Mouse (Mus musculus) neural tube, embryonic 15.5 days (tissue): ENCODE data around the gene Dlgap1. TPM values are rescaled to one million over a fixed set of nuclear protein-coding genes. Genes with fewer than 3 reads are reported as not detected.

ENCODE experiments used
- ATAC-seq: fragments of 200-750 bp; cut with Nextera tagmentation; 2 replicates; pipeline ENCODE4 v1.8.0; 2017; ENCODE audit warnings: mild to moderate bottlenecking, moderate TSS enrichment, moderate library complexity; ENCODE audit not compliant: low FRiP score
- H3K27ac ChIP-seq: fragments of 300-500 bp; sonication (generic); replicated peaks from 2 replicates; pipeline ENCODE4 v1.5.1; 2015; ENCODE audit warnings: mild to moderate bottlenecking, inconsistent platforms
- H3K27me3 ChIP-seq: fragments of 300-500 bp; sonication (generic); replicated peaks from 2 replicates; pipeline ENCODE4 v1.6.1; 2015; ENCODE audit warnings: inconsistent platforms
- H3K36me3 ChIP-seq: fragments of 300-500 bp; sonication (generic); 2 replicates; pipeline ENCODE4 v1.6.1; 2015; ENCODE audit warnings: inconsistent platforms
- H3K4me1 ChIP-seq: fragments of 300-500 bp; sonication (generic); 2 replicates; pipeline ENCODE4 v1.6.1; 2015; ENCODE audit warnings: inconsistent platforms
- H3K4me2 ChIP-seq: fragments of 300-500 bp; sonication (generic); 2 replicates; pipeline ENCODE4 v1.6.1; 2015; ENCODE audit warnings: inconsistent platforms, mild to moderate bottlenecking, moderate library complexity
- H3K4me3 ChIP-seq: fragments of 300-500 bp; sonication (generic); replicated peaks from 2 replicates; pipeline ENCODE4 v1.5.1; 2015; ENCODE audit warnings: mild to moderate bottlenecking, inconsistent platforms
- H3K9ac ChIP-seq: fragments of 300-500 bp; sonication (generic); replicated peaks from 2 replicates; pipeline ENCODE4 v1.6.1; 2015; ENCODE audit warnings: mild to moderate bottlenecking, inconsistent platforms
- H3K9me3 ChIP-seq: fragments of 300-500 bp; sonication (generic); replicated peaks from 2 replicates; pipeline ENCODE4 v1.6.1; 2016; ENCODE audit warnings: inconsistent platforms
- WGBS: fragments of 180-500 bp; shearing (Covaris S2); methylation state at CpG from one replicate; pipeline ENCODE4 v1.1.7; 2015; ENCODE audit warnings: mixed read lengths; 5-methylcytosine and 5-hydroxymethylcytosine counted together
- polyA plus RNA-seq: library from polyadenylated mRNA; unstranded; fragments of >200 nt; fragmentation: Nextera tagmentation; extraction: Ambion mirVana; gene quantifications from 2 replicates; pipeline ENCODE4 v1.2.1, GENCODE M21; 2015

Gene Dlgap1
- polyA plus RNA-seq, 1 experiment from 2014 or later = 42.6 TPM

- H3K9ac ChIP-seq = no peak overlapping the region
- H3K4me3 ChIP-seq = no peak overlapping the region
- peaks cover 18% of the 10 kb centered on the region for H3K4me1 ChIP-seq
- no peaks in the 10 kb centered on the region for H3K27me3 ChIP-seq
- H3K27ac ChIP-seq = no peak overlapping the region
- ATAC-seq = no peak
- whole genome bisulfite sequencing = 72% methylated on average over 5 of the region's 5 CpGs
- no peaks in the 10 kb centered on the region for H3K9me3 ChIP-seq
- no peak overlapping the region for H3K4me2 ChIP-seq
- H3K36me3 ChIP-seq = no peaks in the 10 kb centered on the region
Measured at GRCm38 (mm10) chr17:70305021-70305420, 336.1 kb downstream of the Dlgap1 start.

DNA sequence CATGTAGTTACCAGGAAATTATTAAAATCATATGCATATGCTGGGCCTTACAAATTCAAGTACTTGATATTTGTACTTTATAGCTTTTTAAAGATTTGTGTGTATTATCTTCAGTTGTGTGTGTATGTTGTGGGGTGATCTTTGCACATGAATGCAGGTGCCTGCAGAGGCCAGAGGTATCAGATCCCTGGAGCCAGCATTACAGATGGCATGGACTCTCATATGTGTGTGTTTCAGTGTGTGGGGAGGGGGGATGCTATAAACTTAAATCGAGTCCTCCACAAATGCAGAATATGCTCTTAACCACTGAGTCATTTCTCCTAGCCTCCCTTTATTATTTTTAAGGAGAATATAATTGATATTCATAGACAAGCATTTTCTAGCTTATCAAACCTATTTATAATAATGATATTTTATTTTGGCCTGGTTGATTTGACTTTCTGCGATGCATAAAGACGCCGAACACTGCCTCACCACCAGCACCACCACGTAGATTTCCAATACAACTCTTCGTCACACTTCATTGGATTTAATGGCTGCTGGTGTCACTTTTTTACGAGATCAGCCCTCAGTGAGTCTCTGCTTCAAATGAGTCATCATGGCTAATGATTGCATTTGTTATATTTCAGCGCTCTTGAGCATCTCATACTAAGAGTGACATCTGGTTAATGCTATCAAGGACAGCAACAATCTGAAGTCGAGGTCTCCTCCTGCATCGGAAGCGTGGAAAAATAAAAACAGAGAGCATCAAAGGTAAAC, 338.7 kb downstream of the Dlgap1 start:
- no peaks in the 10 kb centered on the region for H3K36me3 ChIP-seq
- peak; percentile 31; the same call in 1 of the 2 replicates for ATAC-seq
- WGBS = 41% methylated on average over 11 of the region's 11 CpGs
- H3K27me3 ChIP-seq = no peaks in the 10 kb centered on the region
- H3K9me3 ChIP-seq = no peaks in the 10 kb centered on the region
- H3K9ac ChIP-seq = no peak overlapping the region; the same call in 1 of the 2 replicates
- no peak overlapping the region for H3K4me2 ChIP-seq
- peaks cover 18% of the 10 kb centered on the region for H3K4me1 ChIP-seq
- no peak overlapping the region for H3K4me3 ChIP-seq
- H3K27ac ChIP-seq = peak overlapping the region; percentile 56; the same call in 1 of the 2 replicates

DNA sequence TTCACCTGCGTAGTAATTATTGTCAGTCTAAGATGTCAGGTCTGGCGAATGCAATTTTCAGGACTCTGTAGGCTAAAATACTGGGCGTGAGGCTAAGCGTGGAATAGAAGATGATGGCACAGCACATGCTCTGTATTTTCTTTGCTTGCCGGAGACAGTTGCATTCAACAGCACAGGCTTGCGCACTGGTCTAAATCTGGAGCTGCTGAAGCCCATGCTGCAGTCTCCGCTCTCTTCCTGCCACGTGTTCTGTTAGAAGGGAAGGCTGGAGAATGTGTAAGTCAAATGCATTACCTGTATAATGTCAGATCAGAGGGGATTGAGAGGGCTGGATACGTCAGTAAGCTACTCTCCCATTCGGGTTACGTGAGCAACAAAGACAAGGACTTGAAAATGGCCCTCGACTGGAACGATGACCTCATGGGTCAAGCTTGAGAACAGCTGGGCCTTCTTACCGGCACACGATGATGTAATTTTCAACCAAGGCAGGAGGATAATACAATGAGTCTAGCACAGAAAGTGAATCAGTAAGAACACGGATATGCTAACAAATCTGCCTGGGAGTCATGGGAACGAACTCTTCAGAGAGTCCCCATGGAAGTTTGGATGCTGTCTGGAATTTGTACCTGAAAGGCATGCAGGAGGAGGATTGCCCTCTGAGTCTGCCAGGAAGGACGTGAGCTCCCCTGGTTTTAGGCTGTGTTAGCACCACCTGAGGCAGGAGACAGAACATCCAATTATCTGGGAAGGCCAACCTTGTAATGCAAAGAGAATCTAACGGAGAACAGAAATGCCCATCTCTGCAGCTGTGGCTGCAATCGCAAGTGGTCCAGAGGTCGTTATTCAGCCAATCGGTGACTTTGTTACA, 339.7 kb downstream of the Dlgap1 start:
- Histone ChIP-seq H3K9ac (no peak overlapping the region), H3K9me3 (no peaks in the 10 kb centered on the region), H3K4me3 (no peak overlapping the region), H3K27me3 (no peaks in the 10 kb centered on the region), H3K4me2 (no peak overlapping the region), H3K4me1 (peaks cover 18% of the 10 kb centered on the region), H3K36me3 (no peaks in the 10 kb centered on the region), H3K27ac (peak overlapping the region; percentile 56)
- WGBS = 58% methylated on average over 22 of the region's 22 CpGs
- ATAC-seq = peak; percentile 63

DNA sequence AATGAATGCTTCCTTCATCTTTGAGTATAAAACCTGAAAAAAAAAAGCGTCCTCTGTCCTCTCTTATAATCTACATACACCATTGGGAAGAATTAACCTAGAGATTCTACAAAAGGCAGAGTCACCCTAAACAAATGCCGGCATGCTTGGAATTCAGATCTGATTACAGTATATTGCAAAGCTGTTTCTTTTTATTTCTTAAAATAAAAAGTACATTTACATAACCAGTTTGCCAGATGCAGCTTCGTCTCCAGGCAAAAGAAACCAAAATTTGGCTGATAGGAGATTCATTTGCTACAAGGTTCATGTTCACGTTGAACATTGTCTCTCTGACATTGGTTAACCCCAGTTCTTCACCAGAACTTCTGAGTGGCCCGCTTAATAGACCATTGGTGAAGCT, 347.5 kb downstream of the Dlgap1 start:
- H3K4me3 ChIP-seq = no peak overlapping the region
- no peaks in the 10 kb centered on the region for H3K4me1 ChIP-seq
- no peak overlapping the region for H3K27ac ChIP-seq
- H3K4me2 ChIP-seq = no peak overlapping the region
- H3K36me3 ChIP-seq = no peaks in the 10 kb centered on the region
- no peak for ATAC-seq
- no peaks in the 10 kb centered on the region for H3K27me3 ChIP-seq
- WGBS = 83% methylated on average over 5 of the region's 5 CpGs
- H3K9ac ChIP-seq = no peak overlapping the region
- no peaks in the 10 kb centered on the region for H3K9me3 ChIP-seq

GRCm38 (mm10) chr17:70317779-70318178, 348.9 kb downstream of the Dlgap1 start:
- Histone ChIP-seq H3K4me2 (no peak overlapping the region), H3K36me3 (no peaks in the 10 kb centered on the region), H3K4me3 (no peak overlapping the region), H3K9me3 (no peaks in the 10 kb centered on the region), H3K27me3 (no peaks in the 10 kb centered on the region), H3K27ac (no peak overlapping the region), H3K9ac (no peak overlapping the region), H3K4me1 (no peaks in the 10 kb centered on the region)
- ATAC-seq = no peak
- 91% methylated on average over 7 of the region's 7 CpGs for WGBS

GRCm38 (mm10) chr17:70321976-70322375, 353.1 kb downstream of the Dlgap1 start:
- no peak overlapping the region for H3K9ac ChIP-seq
- no peak overlapping the region for H3K27ac ChIP-seq
- H3K4me1 ChIP-seq = no peaks in the 10 kb centered on the region
- ATAC-seq = no peak
- 86% methylated on average over 6 of the region's 6 CpGs for WGBS
- no peaks in the 10 kb centered on the region for H3K36me3 ChIP-seq
- H3K9me3 ChIP-seq = no peaks in the 10 kb centered on the region
- H3K4me2 ChIP-seq = no peak overlapping the region
- no peaks in the 10 kb centered on the region for H3K27me3 ChIP-seq
- H3K4me3 ChIP-seq = no peak overlapping the region

GRCm38 (mm10) chr17:70333440-70333839, 364.6 kb downstream of the Dlgap1 start:
- Histone ChIP-seq H3K4me3 (no peak overlapping the region), H3K36me3 (no peaks in the 10 kb centered on the region), H3K27ac (no peak overlapping the region), H3K4me1 (peaks cover 9% of the 10 kb centered on the region; the same call in 1 of the 2 replicates), H3K9ac (no peak overlapping the region), H3K4me2 (no peak overlapping the region), H3K9me3 (no peaks in the 10 kb centered on the region), H3K27me3 (no peaks in the 10 kb centered on the region)
- no peak for ATAC-seq
- WGBS = 82% methylated on average over 6 of the region's 6 CpGs

- Histone ChIP-seq H3K36me3 (no peaks in the 10 kb centered on the region), H3K9me3 (no peaks in the 10 kb centered on the region), H3K27ac (0 out of 2 replicates have a peak overlapping the region, but pooled peaks have one; percentile 2), H3K9ac (no peak overlapping the region), H3K4me3 (no peak overlapping the region), H3K27me3 (no peaks in the 10 kb centered on the region), H3K4me1 (peaks cover 9% of the 10 kb centered on the region; the same call in 1 of the 2 replicates), H3K4me2 (no peak overlapping the region)
- peak; percentile 89 for ATAC-seq
- 36% methylated on average over 3 of the region's 3 CpGs for WGBS
Measured at GRCm38 (mm10) chr17:70334171-70334570, 365.3 kb downstream of the Dlgap1 start.

GRCm38 (mm10) chr17:70339821-70340220, 370.9 kb downstream of the Dlgap1 start:
- Histone ChIP-seq H3K27ac (no peak overlapping the region), H3K4me1 (peaks cover 12% of the 10 kb centered on the region; the same call in 1 of the 2 replicates), H3K36me3 (no peaks in the 10 kb centered on the region), H3K4me3 (no peak overlapping the region), H3K4me2 (no peak overlapping the region), H3K27me3 (no peaks in the 10 kb centered on the region), H3K9ac (no peak overlapping the region), H3K9me3 (no peaks in the 10 kb centered on the region)
- ATAC-seq = no peak
- 93% methylated on average over 7 of the region's 7 CpGs for WGBS

DNA sequence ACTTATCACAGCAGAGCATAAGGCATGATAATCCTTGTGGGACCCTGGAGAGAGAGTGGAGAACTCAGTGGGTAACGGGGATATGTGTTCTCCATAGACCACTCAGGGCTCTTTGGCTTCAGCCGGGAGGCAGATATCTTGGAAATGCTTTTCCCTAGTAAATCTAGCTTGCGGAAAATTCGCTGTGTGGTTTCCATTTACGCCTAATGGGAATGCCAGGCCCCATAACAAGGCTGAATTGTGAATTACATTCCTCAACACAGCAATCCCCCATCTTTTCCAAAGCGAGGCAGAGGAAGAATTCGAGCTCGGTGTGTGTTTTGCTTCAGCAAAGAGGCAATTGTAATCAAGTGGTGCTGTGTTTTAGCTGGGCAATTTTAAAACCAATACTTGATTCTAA, 372.4 kb downstream of the Dlgap1 start:
- no peaks in the 10 kb centered on the region for H3K36me3 ChIP-seq
- peak overlapping the region; percentile 66 for H3K27ac ChIP-seq
- ATAC-seq = peak; percentile 31; the same call in 1 of the 2 replicates
- peaks cover 12% of the 10 kb centered on the region; the same call in 1 of the 2 replicates for H3K4me1 ChIP-seq
- H3K4me3 ChIP-seq = no peak overlapping the region
- H3K27me3 ChIP-seq = no peaks in the 10 kb centered on the region
- WGBS = 47% methylated on average over 8 of the region's 8 CpGs
- no peak overlapping the region for H3K9ac ChIP-seq
- H3K4me2 ChIP-seq = no peak overlapping the region
- H3K9me3 ChIP-seq = no peaks in the 10 kb centered on the region

DNA sequence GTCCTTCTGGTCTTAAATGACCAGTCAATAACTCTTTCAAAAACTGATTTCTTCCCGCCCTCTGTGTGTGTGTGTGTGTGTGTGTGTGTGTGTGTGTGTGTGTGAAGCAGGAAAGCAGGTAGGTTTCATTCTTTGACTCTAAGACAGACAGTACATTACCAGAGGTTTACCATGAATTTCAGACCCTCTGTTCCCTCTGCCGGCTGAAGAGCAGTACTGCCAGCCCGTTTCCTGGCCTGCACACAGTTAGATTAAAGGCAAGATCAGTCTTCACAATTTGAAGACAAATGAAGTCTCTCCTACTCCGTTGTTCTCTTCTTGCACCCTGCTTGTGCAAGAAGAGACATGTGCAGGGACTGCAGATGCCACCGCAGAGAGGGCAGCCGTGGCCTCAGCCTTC, 373.0 kb downstream of the Dlgap1 start:
- no peak overlapping the region for H3K4me2 ChIP-seq
- ATAC-seq = peak; percentile 63; the same call in 1 of the 2 replicates
- no peaks in the 10 kb centered on the region for H3K36me3 ChIP-seq
- no peaks in the 10 kb centered on the region for H3K9me3 ChIP-seq
- no peaks in the 10 kb centered on the region for H3K27me3 ChIP-seq
- no peak overlapping the region for H3K9ac ChIP-seq
- H3K27ac ChIP-seq = peak overlapping the region; percentile 66
- WGBS = 77% methylated on average over 6 of the region's 6 CpGs
- no peak overlapping the region for H3K4me3 ChIP-seq
- peaks cover 12% of the 10 kb centered on the region; the same call in 1 of the 2 replicates for H3K4me1 ChIP-seq
